Mouse (Mus musculus) spleen, postnatal 14 days (tissue): ENCODE measurements at regions not wholly inside any gene's neighbourhood (a gene's known extent, or its start where the extent isn't known, plus 50 kb on each side); places are given as distances from the start of the nearest gene placed in this dataset.

Experiments
- DNase-seq, 2 experiments: peaks; one replicate each; pipeline ENCODE4 v3.0.0; 2021 to 2022; ENCODE audit warnings: low spot score in 2 of 2

DNA sequence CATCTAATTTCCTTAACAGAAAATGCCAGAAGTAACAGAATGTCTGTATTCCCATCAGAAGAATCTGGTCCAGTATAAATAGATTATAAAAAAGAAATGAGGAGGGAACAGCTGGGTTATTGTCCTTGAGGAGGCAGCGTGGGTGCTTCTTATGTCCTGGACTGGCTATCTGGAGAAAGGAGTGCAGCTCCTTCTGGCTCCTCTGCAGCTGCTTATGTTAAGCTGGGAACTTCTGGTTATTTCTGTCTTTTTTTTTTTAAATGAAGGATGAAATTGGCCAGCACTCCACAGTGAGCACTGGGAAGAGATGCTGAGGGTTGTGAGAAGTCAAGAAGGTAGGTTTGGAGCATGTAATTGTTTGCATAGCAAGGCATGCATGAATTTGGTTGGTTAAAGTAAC is 441.5 kb downstream of the Ebf1 start:
- no peak for DNase-seq

DNA sequence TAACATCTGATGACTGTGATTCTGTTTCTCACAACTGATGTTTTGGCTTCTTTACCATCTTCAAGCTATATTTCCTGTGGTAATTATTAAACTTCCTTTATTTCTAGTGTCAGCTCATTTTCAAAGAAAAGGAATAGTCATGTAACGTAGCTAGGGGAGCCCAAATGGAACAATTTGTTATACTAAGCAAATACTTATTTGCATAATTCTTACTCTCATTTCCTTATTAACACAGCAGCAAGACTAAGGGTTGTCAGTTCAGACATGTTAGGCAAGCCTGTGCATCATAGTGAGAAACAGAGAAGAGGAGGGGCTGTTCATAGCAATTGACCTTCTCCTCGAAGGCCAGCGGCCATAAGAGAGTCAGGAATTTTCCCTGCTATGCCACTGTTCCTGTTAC is 449.5 kb downstream of the Ebf1 start:
- no peak for DNase-seq

DNA sequence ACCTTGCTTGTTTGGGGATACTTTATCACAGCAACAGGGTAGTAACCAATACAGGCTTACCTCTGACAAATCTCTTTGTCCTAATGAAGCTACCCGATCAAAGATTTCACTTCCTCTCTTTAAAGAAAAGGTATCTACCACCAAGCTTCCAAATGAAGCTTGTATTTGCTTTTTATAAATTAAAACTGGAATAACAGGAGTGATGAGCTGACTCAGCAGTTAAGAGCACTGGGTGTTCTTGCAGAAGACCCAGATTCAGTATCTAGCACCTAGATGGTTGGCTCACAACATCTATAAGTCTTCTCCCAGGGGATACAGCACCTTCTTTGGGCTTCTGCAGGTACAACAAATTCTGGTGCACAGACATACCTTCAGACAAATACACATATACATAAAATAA is 453.2 kb downstream of the Ebf1 start:
- DNase-seq = no peak

DNA sequence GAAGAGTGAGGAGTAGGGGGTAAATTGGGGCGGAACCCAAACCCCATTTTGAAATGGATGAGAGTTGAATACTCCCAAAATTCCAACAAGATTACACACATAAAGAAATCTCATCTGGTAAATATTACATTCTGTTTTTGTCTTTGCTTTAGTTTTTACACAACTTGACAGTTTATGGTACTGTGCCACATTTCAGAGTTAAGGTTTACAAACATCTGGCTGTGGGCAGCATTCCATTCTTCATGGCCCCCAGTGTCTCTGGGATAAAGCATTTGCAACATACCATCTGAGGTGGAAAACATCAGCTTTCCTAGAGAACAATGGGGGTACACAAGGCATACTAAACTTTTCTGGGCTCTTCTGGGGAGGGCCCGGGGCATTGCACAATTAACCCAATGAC is 454.1 kb downstream of the Ebf1 start:
- DNase-seq = no peak

DNA sequence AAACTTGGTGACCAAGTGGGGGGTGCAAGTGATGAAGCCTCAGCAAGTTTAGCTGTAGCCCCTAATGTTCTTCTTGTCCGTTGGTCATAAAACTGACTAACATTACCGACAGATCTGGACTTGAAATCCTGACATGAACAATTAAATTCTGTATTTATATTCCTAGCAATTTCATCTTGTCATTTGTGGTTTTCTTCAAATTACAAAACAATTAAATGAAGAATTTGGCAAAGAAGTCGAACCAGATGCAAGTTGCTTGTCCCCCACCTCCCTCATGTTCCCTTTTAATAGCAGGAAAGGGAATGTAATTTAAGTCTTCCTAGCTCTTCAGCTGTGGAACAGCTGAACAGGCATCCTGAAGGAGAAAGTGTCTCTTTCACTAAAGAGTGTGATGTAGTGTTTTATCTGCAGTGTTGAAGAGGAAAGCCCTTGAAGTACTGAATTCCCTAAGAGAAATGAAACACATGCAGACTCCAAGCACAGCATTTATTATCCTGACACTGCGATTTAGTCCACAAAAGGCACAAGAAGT is 467.5 kb downstream of the Ebf1 start:
- no peak for DNase-seq

DNA sequence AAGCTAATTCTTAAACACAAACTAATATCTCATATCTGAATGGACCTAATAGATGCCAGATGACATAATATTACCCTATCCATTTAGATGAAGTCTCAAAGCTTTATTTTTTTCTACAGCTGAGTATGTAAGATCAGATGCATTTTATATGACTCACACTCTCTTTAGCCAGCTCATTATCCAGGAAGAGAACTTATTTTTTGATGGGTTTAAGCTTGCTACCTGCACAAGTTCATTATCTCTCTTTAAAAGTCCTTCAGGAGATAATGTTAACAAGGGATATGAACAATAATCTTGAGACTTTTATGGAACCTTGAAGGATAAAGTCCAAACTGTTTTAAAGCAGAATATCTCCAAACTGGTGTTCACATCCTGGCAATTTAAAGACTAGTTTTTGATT is 468.0 kb downstream of the Ebf1 start:
- no peak for DNase-seq

DNA sequence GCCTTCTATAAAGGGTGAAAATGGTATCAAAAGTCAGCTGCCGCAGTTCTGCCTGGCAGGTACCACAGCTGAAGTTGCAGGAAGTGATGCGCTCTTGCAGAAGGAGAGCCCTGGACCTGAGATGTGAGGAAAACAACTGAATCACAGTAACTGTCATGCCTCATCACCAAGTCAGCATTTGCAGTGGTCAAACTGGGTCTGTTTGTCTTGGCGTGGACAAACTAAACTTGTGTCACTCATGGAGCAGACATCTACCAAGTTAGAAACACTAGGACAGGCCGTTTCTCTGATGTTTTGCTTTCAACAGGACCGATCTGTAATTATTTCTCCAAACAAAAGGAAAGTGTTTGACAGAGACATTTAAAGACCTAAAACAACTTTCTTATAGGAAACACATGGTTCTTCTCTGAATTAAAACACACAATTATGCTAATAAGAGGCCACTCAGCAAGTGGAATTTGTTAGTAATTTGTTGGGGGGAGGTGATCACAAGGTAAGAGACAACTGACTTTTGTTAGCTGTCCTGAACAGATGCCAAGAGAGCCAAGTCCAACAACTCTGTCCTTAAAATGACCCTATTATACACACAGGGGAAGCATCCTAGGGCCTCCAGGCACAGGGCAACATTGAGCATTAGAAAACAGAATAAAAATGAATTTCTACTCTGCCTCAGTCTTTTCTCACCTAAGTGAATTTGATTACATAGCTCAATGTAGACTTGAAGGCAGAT is 470.2 kb downstream of the Ebf1 start:
- no peak for DNase-seq

DNA sequence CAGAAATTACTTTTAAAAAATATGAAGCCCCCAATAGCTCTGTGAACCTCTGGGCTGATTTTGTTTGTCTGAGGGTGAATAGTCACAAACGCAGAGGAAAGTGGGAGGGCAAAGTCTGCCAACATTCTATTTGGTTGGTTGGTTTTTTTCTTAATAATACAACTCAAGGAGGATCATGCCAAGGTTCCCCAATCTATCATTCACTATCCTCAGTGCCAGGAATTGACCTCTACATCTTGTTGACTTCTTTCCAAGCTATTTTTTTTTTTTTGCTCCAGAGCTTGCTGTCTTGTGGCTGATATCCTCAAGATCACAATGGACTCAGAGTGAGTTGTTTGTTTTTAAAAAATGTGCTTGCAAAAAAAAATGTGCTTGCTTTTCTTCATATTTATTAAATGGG is 471.2 kb downstream of the Ebf1 start:
- no peak for DNase-seq

DNA sequence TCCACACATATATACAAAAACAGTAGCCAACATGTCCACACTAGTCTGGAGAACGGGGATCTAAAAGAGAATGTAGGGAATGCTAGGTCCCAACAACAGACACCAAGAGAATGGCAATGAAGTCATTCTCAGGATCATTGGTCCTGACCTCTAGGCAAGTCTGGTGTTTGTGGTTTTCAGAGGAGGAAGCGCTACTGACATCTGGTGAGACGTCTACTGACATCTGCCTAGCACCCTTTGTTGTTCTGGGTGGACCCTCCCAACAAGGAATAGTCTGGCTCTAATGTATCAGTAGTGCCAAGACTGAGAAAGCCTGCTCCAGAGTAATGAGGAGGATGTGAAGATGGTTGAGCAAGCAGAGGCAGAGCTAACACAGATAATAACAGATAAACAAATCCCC is 472.4 kb downstream of the Ebf1 start:
- DNase-seq = no peak

DNA sequence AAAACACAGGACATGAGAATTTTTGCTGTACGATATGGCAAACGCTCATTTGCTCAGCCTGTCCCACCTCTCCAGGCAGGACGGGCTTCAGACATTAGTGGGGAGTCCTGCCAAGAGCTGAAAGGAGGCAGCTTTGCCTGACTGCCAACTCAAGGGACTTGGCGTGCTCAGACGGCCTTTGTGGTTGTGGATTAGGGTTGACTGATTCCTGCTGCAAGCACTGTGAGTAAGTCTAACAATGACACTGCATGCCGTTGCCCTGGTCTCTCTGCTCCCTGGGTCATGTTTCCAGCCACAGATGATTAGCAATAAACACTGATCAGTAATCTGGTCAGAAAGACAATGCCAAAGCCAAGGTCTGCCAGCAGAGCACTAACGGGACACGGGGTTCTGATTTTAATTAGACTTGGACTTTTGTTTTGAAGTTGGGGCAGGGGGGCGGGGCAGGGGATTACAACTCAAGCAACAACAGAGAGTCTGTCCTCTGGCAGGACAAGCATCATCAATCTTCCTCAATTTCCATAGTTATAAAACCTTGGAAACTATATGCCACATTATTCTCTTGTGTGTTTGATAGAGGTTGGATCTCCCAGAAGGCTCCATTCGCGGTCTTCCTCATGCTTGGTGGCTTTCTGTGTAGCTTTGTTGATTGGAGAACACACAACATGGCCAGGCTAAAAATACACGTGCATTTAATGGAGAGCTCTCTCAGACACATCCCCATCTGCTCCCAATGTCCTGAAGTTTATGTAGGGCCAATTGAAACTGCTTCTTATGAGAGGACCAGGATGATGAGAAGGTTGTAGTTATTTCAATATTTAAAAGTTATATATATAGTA is 486.6 kb downstream of the Ebf1 start:
- DNase-seq = no peak

DNA sequence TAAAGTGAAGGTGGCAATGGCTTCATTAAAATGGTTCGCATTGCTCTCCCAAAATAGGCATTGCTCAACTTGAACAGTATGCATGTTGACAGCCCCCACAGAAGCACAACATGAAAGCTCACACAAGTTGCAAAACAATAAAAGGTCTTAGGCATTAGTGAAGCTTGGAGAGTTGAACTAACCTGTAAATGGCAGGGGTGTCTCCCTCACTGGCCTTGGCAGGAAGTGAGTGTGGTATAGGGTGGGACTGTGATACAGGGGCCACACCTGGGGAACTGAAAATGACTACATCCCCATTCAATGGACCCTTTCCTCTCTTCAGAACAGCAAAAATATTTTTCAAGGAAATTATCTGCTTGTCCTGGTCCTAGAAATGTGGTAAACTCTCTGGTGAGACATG is 499.6 kb downstream of the Ebf1 start:
- peak in 1 of 2 experiments; percentile 30 for DNase-seq

DNA sequence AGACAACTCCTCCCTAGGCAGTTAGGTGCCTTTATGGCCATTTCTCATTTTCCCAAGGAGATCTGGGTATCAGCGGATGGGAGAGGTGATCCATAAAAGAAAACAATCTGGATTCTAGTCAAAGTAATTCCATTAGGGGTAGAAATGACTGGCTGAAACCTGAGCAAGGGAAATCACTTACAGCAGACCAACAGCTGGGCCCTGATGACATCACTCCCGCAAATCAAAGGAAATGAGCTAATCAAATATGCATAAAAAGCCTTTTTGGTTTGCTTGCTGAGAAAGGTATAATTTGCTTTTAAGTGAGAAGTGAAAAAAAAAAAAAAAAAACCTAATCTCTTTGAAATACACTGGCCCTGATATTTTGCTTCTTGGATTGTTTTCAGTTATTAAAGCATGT is 506.2 kb downstream of the Ebf1 start:
- DNase-seq = no peak

DNA sequence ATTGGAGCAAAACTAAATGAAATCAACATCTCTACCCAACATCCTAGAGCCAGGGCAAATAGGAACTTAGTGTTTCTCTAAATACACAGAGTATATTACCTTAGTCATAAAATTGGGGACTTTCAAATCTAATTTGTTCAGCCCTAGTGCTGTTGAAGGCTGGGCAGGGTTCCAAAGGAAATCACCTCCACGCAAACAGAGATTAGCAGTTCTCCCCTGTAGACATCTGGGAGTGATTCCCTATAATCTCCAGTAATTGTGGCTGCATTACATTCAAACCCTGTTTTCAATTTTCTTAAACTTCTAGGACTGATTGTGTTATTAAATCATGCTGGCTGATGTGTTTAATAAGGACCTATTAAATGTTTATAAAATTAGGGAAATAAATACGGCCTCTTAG is 519.7 kb downstream of the Ebf1 start:
- no peak for DNase-seq

DNA sequence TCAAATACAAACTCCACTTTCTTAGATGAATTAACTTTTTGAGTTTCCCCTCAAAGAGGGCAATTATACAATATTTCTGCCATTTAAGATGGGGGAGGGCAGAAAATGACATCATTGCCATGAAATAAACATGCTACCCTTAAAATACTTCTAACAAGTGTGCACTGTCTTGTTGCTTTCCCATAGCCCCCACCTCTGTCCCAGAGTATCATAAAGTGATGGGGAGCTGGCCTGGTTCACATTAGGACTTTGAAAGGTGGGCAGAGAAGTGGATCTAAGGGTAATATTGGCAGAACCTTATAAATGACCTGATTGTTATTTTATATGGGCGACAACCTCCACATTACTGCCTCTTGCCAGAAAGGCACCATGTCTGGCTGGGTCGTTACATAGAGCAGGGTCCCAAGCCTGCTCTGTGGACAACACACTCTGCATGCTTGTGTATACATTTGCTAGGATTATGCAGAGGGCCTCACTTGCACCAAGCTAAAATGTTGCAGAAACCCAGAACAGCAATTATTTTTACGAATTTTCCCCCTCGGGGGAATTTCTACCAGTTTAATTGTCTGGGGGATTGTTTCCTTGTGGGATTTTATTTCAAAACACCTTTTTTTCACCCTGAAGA is 521.3 kb downstream of the Ebf1 start:
- DNase-seq = no peak

DNA sequence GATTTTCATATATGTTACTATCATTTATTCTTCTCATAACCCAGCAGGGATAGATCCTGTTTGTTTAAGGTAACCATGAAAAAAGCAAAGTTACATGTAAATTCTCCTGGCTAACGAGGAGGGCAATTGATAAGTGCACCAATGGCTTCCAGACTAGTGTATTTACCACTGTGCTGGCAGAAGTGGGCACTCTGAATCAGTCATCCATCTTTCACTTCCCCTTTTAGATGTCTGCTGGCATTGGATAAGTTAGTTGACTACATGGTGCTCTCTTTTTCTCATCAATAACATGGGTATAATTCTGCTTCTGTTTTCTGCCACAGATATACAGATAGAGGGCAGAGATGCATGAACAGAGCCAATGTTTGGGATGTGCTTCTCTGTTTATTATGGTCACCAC is 523.4 kb downstream of the Ebf1 start:
- no peak for DNase-seq

DNA sequence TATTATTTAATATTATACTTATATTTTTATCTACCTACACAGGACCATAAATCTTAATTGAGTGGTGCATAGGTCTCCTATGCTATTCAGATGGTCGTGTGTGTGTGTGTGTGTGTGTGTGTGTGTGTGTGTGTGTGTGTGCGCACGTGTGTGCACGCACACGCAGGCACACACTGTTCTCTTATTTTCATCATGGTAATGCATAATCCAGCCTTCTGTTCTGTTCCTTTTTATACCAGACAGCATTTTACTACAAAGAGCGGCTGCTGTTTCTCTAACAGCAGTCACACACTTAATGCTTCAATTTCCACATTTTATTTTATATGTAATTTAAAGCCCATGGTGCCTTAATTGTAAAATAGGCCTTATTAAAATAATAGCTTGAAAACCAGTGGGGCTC is 537.0 kb downstream of the Ebf1 start:
- DNase-seq = no peak

DNA sequence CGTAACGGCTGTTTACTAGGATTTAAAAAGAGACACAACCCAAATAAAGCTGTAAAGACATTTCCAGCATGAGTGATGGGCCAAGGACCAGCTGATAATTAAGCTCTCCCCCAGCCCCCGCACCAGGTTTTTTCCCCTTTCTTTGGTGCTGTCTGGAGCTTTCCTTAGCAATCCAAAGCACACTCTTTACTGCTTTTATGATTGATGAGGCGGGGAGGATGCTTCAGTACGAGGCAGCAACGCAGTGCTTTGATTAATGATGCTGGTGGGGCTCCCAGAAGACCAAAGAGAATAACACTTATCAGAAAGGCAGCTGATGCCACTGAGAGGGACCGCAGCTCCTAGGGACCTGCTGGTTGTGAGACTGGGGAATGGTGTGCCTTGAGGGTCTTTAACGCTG is 537.4 kb downstream of the Ebf1 start:
- no peak for DNase-seq

DNA sequence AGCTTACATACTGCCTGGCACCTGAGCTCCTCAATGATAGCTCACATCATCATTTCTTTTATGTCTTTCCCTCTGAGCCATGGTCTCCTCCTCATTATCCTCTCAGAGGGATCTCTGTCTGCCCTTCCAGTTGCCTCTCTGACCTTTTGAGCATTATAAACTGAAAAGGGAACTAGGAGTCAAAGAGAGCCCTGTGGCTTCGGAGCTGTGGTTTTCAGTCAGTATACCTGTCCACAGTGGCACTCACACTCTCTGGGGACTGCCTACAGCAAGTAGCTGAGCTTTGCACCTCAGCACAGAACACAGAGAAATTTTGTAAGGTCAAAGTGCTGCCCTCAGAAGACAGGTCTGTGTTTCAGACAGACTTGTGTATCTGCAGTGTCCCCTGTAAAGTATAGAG is 538.7 kb downstream of the Ebf1 start:
- peak; percentile 8 for DNase-seq

DNA sequence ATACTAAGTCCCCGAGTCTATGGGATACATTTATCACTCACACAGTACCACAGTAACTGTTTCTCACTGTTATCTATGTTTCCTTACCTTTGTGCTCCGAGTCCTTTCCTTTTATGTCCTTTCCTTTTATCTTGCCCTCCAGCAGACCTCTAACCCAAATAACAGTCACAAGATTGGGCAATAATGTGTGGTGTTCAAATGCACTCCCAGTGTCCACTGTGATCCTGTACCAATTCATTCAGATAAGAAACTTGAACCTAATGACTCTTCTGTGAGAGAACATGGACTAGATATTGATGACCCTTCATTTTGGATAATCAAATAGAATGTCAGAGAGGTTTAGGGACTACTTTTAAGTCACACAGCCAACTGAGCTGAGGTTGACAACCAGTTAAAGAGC is 541.2 kb downstream of the Ebf1 start:
- DNase-seq = no peak

DNA sequence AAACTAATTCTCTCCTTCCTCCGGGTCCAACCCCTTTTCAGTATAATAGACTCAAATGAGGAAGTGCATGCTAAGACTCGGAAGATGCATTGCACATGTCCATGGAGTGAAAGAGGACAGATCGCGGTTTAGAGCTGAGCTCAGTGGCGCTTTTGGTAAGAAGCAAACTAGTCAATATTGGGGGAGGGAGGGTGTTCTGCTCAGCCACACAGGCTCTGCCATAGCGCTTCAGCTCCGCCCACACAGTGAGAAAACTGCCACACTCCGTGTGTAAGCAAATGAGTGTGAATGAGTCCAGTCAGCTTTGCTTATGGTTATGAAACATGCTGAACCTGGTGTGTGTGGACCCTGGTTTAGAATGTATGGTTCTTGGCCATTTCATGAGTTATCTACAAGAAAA is 543.8 kb downstream of the Ebf1 start:
- peak in 1 of 2 experiments; percentile 4 for DNase-seq

DNA sequence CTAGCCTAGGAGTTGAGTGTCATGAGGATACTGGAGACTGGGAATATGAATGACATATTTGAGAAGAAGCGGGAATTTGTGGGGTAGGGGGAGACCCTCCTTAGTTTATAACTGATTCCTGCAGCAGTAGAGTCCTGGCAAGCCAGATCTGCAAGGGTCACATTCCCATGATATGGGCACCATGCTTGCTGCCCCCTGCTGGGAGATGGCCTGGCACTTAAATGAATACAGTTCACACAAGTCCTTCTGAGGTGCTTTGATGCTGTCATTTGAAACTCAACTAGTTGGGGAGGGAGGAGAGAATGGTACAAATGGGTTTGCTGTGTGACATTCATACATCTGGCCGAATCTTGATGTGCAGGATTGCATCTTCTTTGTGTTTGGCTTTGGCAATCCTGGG is 556.4 kb downstream of the Ebf1 start:
- DNase-seq = peak in 1 of 2 experiments; percentile 15

DNA sequence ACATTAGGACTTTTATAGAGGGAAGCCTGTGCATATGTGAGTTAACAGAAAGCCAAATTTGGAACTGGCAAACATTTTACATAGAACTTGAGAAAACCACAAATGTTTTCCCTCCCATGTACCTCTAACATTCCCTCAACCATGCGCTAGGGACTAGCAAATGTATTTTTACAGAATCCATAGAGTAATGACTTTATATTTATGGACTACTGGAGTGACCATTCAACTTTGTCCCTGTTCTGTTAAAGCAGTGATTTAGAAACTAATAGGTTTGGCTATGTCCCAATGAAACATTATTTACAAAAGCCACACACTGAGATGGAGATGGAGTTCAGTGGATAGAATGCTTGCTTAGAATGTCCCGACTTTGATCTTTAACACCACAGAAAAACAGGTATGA is 557.0 kb downstream of the Ebf1 start:
- DNase-seq = no peak
